Mouse (Mus musculus) stomach, postnatal 0 days (tissue): ENCODE measurements around the gene Galm. TPM values are rescaled to one million over a fixed set of nuclear protein-coding genes. Genes with fewer than 3 reads are reported as not detected.

Experiments used
- ATAC-seq: fragments of 200-750 bp; cut with Nextera tagmentation; 2 replicates; pipeline ENCODE4 v1.8.0; 2017; ENCODE audit not compliant: low FRiP score, low TSS enrichment
- DNase-seq: peaks from one replicate; pipeline ENCODE4 v3.0.0-alpha.2; 2016; ENCODE audit warnings: low spot score
- H3K27ac ChIP-seq: fragments of 300-500 bp; sonication (generic); replicated peaks from 2 replicates; pipeline ENCODE4 v1.5.1; 2014; ENCODE audit warnings: mild to moderate bottlenecking, control low read depth
- H3K27me3 ChIP-seq: fragments of 300-500 bp; sonication (generic); 2 replicates; pipeline ENCODE4 v1.6.1; 2014; ENCODE audit warnings: low read length; ENCODE audit not compliant: control insufficient read depth, insufficient read depth
- H3K36me3 ChIP-seq: fragments of 300-500 bp; sonication (generic); 2 replicates; pipeline ENCODE4 v1.6.1; 2014; ENCODE audit warnings: low read length, mixed read lengths; ENCODE audit not compliant: control insufficient read depth, insufficient read depth
- H3K4me1 ChIP-seq: fragments of 300-500 bp; sonication (generic); replicated peaks from 2 replicates; pipeline ENCODE4 v1.6.1; 2014; ENCODE audit warnings: antibody characterized with exemption; ENCODE audit not compliant: control insufficient read depth, insufficient read depth
- H3K4me2 ChIP-seq: fragments of 300-500 bp; sonication (generic); replicated peaks from 2 replicates; pipeline ENCODE4 v1.6.1; 2014; ENCODE audit warnings: low read depth, mild to moderate bottlenecking, control low read depth, moderate library complexity
- H3K4me3 ChIP-seq: fragments of 300-500 bp; sonication (generic); 2 replicates; pipeline ENCODE4 v1.5.1; 2014; ENCODE audit warnings: low read depth, low read length, control low read depth
- H3K9ac ChIP-seq: fragments of 300-500 bp; sonication (generic); 2 replicates; pipeline ENCODE4 v1.6.1; 2014; ENCODE audit warnings: mild to moderate bottlenecking, low read length, control low read depth, mixed read lengths
- H3K9me3 ChIP-seq: fragments of 300-500 bp; sonication (generic); 2 replicates; pipeline ENCODE4 v1.6.1; 2016; ENCODE audit warnings: low read length; ENCODE audit not compliant: control insufficient read depth
- CTCF ChIP-seq: IDR thresholded peaks from 2 replicates; pipeline ENCODE4 v1.5.1; 2016; ENCODE audit warnings: antibody characterized with exemption, low read depth, mild to moderate bottlenecking, moderate library complexity
- EP300 ChIP-seq: optimal IDR thresholded peaks from 2 replicates; pipeline ENCODE3; 2016; ENCODE audit warnings: antibody characterized with exemption
- WGBS: fragments of 180-500 bp; shearing (Covaris S2); extraction: QIAGEN DNeasy Blood & Tissue Kit; methylation state at CpG from one replicate; pipeline ENCODE4 v1.1.7; 2014; 5-methylcytosine and 5-hydroxymethylcytosine counted together
- polyA plus RNA-seq: library from polyadenylated mRNA; unstranded; fragments of >200 nt; fragmentation: Nextera tagmentation; extraction: Ambion mirVana; gene quantifications from 2 replicates; pipeline ENCODE4 v1.2.1, GENCODE M21; 2015

Gene Galm
- polyA plus RNA-seq, 1 experiment from 2014 or later: 31.6 TPM

GRCm38 (mm10) chr17:80229396-80229795 is 102.1 kb downstream of the Galm start:
- DNase-seq: no peak
- H3K4me2 ChIP-seq: no peak overlapping the region
- H3K9me3 ChIP-seq: no peaks in the 10 kb centered on the region
- no peak overlapping the region for H3K4me3 ChIP-seq
- no peaks in the 10 kb centered on the region for H3K4me1 ChIP-seq
- H3K27me3 ChIP-seq: no peaks in the 10 kb centered on the region
- no peak for ATAC-seq
- no peak overlapping the region for H3K27ac ChIP-seq
- TF ChIP-seq CTCF (no peak), EP300 (no peak)
- H3K36me3 ChIP-seq: no peaks in the 10 kb centered on the region
- WGBS: 75% methylated on average over 2 of the region's 2 CpGs
- no peak overlapping the region for H3K9ac ChIP-seq

DNA sequence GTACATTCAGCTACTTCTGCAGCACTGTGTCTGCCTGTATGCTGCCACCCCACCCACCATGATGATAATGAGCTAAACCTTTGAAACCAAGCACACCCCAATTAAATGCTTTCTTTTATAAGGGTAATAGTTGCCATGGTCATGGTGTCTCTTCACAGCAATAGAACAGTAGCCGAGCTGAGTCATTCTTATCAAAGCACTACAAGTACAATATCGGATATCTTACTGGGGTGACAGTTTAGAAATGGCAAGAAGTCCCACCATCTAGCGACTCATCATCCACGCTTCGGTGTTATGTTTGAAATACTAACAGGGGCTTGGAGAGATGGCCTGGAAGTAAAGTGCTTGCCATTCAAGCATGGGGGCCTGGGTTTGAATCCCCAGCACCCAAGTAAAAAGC is 106.6 kb downstream of the Galm start:
- WGBS: 92% methylated on average over 5 of the region's 5 CpGs
- H3K36me3 ChIP-seq: 0 out of 2 replicates have a peak, but pooled peaks cover 3% of the 10 kb centered on the region
- TF ChIP-seq EP300 (no peak), CTCF (no peak)
- no peak overlapping the region for H3K27ac ChIP-seq
- no peaks in the 10 kb centered on the region for H3K27me3 ChIP-seq
- no peak overlapping the region for H3K9ac ChIP-seq
- H3K4me2 ChIP-seq: no peak overlapping the region
- DNase-seq (no peak), ATAC-seq (no peak)
- H3K9me3 ChIP-seq: no peaks in the 10 kb centered on the region
- H3K4me3 ChIP-seq: no peak overlapping the region
- no peaks in the 10 kb centered on the region for H3K4me1 ChIP-seq

GRCm38 (mm10) chr17:80234376-80234775 is 107.1 kb downstream of the Galm start:
- Histone ChIP-seq H3K36me3 (peaks cover 7% of the 10 kb centered on the region; the same call in 1 of the 2 replicates), H3K4me3 (no peak overlapping the region), H3K9me3 (no peaks in the 10 kb centered on the region), H3K4me1 (no peaks in the 10 kb centered on the region), H3K27me3 (no peaks in the 10 kb centered on the region), H3K4me2 (no peak overlapping the region), H3K27ac (no peak overlapping the region), H3K9ac (no peak overlapping the region)
- no peak for ATAC-seq
- no peak for DNase-seq
- TF ChIP-seq EP300 (no peak), CTCF (no peak)
- WGBS: 74% methylated on average over 7 of the region's 7 CpGs

Other genes starting within 250 kb of the Galm start
- gene Atl2, start 231.3 kb upstream of the Galm start, polyA plus RNA-seq: 22.6 and 25.2 TPM in 2 replicates
- gene Hnrnpll, start 65.1 kb upstream of the Galm start, polyA plus RNA-seq: 18.3 and 20.9 TPM in 2 replicates
- 208 and 212 TPM in 2 replicates for gene Srsf7, start 79.8 kb downstream of the Galm start, polyA plus RNA-seq
- 0.05 TPM in 2 replicates for gene Ttc39d, start 80.0 kb downstream of the Galm start, polyA plus RNA-seq
- 15.2 and 17.8 TPM in 2 replicates for gene Gemin6, start 97.0 kb downstream of the Galm start, polyA plus RNA-seq
- 9.4 and 10.3 TPM in 2 replicates for gene Morn2, start 162.7 kb downstream of the Galm start, polyA plus RNA-seq
- gene Dhx57, start 163.0 kb downstream of the Galm start, polyA plus RNA-seq: 3.9 TPM in 2 replicates
- gene Arhgef33, start 179.9 kb downstream of the Galm start, polyA plus RNA-seq: 1.4 TPM in 2 replicates
- gene Gm10190, start 246.1 kb downstream of the Galm start, polyA plus RNA-seq: 0.83 and 1.7 TPM in 2 replicates